Mouse (Mus musculus) MEL (cell line): ENCODE measurements around the gene Ccdc85c. TPM values are rescaled to one million over a fixed set of nuclear protein-coding genes. Genes with fewer than 3 reads are reported as not detected.

Experiments
- DNase-seq: peaks from one replicate; pipeline ENCODE4 v3.0.0; 2011; ENCODE audit warnings: low read depth, low spot score
- H3K27ac ChIP-seq: 2 replicates; pipeline ENCODE4 v1.5.1; 2012; ENCODE audit warnings: low read depth, mild to moderate bottlenecking, control low read depth, low read length, moderate library complexity; ENCODE audit not compliant: control insufficient read depth
- H3K27me3 ChIP-seq, 2 experiments: fragments of 150-350 bp in 1 of 2; sonication (generic) in 1 of 2; 2 replicates each; pipeline ENCODE4 v1.6.1; 2012; ENCODE audit warnings: low read length in 2 of 2, mild to moderate bottlenecking in 2 of 2, improper control_type of control experiment in 1 of 2, moderate library complexity in 1 of 2; ENCODE audit not compliant: insufficient read depth in 2 of 2, control insufficient read depth in 1 of 2
- H3K36me3 ChIP-seq, 2 experiments: 2 replicates each; pipeline ENCODE4 v1.6.1; 2012 to 2014; ENCODE audit warnings: low read length in 2 of 2, improper control_type of control experiment in 1 of 2, inconsistent platforms in 1 of 2, mild to moderate bottlenecking in 1 of 2; ENCODE audit not compliant: insufficient read depth in 2 of 2, control insufficient read depth in 1 of 2
- H3K4me1 ChIP-seq, 2 experiments: fragments of 150-350 bp in 1 of 2; sonication (generic) in 1 of 2; 2 replicates each; pipeline ENCODE4 v1.6.1; 2012; ENCODE audit warnings: low read length in 2 of 2, improper control_type of control experiment in 1 of 2, mild to moderate bottlenecking in 1 of 2; ENCODE audit not compliant: insufficient read depth in 2 of 2, control insufficient read depth in 1 of 2
- H3K4me3 ChIP-seq, 2 experiments: fragments of 150-350 bp in 1 of 2; sonication (generic) in 1 of 2; 2 replicates each; pipeline ENCODE4 v1.5.1; 2012; ENCODE audit warnings: low read depth in 2 of 2, low read length in 2 of 2, mild to moderate bottlenecking in 2 of 2, moderate library complexity in 2 of 2, control low read depth in 1 of 2, improper control_type of control experiment in 1 of 2; ENCODE audit not compliant: control insufficient read depth in 1 of 2, insufficient read depth in 1 of 2
- H3K79me2 ChIP-seq: 2 replicates; pipeline ENCODE4 v1.6.1; 2012; ENCODE audit warnings: mild to moderate bottlenecking, low read length, moderate library complexity; ENCODE audit not compliant: control insufficient read depth, poor library complexity, insufficient read depth
- H3K9ac ChIP-seq: 2 replicates; pipeline ENCODE4 v1.6.1; 2012; ENCODE audit warnings: low read depth, mild to moderate bottlenecking, control low read depth, low read length, moderate library complexity; ENCODE audit not compliant: control insufficient read depth, poor library complexity, severe bottlenecking
- H3K9me3 ChIP-seq: fragments of 150-350 bp; sonication (generic); replicated peaks from 2 replicates; pipeline ENCODE4 v1.6.1; 2012; ENCODE audit warnings: mild to moderate bottlenecking, low read length, improper control_type of control experiment, moderate library complexity; ENCODE audit not compliant: insufficient read depth
- CHD2 ChIP-seq: IDR thresholded peaks from 2 replicates; pipeline ENCODE4 v1.6.1; 2011; ENCODE audit warnings: low read length, improper control_type of control experiment
- CTCF ChIP-seq, 3 experiments: IDR thresholded peaks in 2 of 3; conservative IDR thresholded peaks in 1 of 3; 2 replicates each; pipeline ENCODE4 v1.5.1; 2011 to 2012; ENCODE audit warnings: low read length in 3 of 3, low read depth in 2 of 3, mild to moderate bottlenecking in 2 of 3, improper control_type of control experiment in 1 of 3, inconsistent platforms in 1 of 3, mixed read lengths in 1 of 3, moderate library complexity in 1 of 3; ENCODE audit not compliant: control insufficient read depth in 1 of 3, insufficient read depth in 1 of 3, poor library complexity in 1 of 3, severe bottlenecking in 1 of 3
- E2F4 ChIP-seq: IDR thresholded peaks from 2 replicates; pipeline ENCODE4 v1.6.1; 2011; ENCODE audit warnings: low read depth, low read length, improper control_type of control experiment, borderline replicate concordance
- EP300 ChIP-seq, 2 experiments: IDR thresholded peaks; 2 replicates each; pipeline ENCODE4 v1.6.1; 2011; ENCODE audit warnings: improper control_type of control experiment in 2 of 2, low read length in 2 of 2, low read depth in 1 of 2, mild to moderate bottlenecking in 1 of 2
- GATA1 ChIP-seq: IDR thresholded peaks from 2 replicates; pipeline ENCODE4 v1.6.1; 2011; ENCODE audit warnings: low read depth, low read length, improper control_type of control experiment
- JUND ChIP-seq: IDR thresholded peaks from 2 replicates; pipeline ENCODE4 v1.6.1; 2011; ENCODE audit warnings: low read depth, mild to moderate bottlenecking, improper control_type of control experiment, low read length
- MAZ ChIP-seq: IDR thresholded peaks from 2 replicates; pipeline ENCODE4 v1.6.1; 2012; ENCODE audit warnings: low read depth, mild to moderate bottlenecking, inconsistent platforms, low read length, improper control_type of control experiment
- MEF2A ChIP-seq: IDR thresholded peaks from 2 replicates; pipeline ENCODE4 v1.6.1; 2014; ENCODE audit warnings: low read depth, mild to moderate bottlenecking, inconsistent platforms, low read length, improper control_type of control experiment; ENCODE audit not compliant: poor library complexity, insufficient replicate concordance, severe bottlenecking; ENCODE audit errors: extremely low read depth
- MYB ChIP-seq: IDR thresholded peaks from 2 replicates; pipeline ENCODE4 v1.6.1; 2011; ENCODE audit warnings: mild to moderate bottlenecking, low read depth, low read length, improper control_type of control experiment
- POLR2A ChIP-seq, 2 experiments: IDR thresholded peaks; 2 replicates each; pipeline ENCODE4 v1.6.1; 2011 to 2012; ENCODE audit warnings: low read length in 2 of 2, mild to moderate bottlenecking in 2 of 2, control low read depth in 1 of 2, improper control_type of control experiment in 1 of 2, low read depth in 1 of 2, moderate library complexity in 1 of 2; ENCODE audit not compliant: control insufficient read depth in 1 of 2, insufficient read depth in 1 of 2, poor library complexity in 1 of 2
- POLR2AphosphoS2 ChIP-seq: IDR thresholded peaks from 2 replicates; pipeline ENCODE4 v1.6.1; 2011; ENCODE audit warnings: low read length, improper control_type of control experiment
- RAD21 ChIP-seq: IDR thresholded peaks from 2 replicates; pipeline ENCODE4 v1.6.1; 2011; ENCODE audit warnings: mild to moderate bottlenecking, low read depth, low read length, improper control_type of control experiment
- SIN3A ChIP-seq: IDR thresholded peaks from 2 replicates; pipeline ENCODE4 v1.6.1; 2012; ENCODE audit warnings: low read length, improper control_type of control experiment, inconsistent platforms
- SMC3 ChIP-seq: IDR thresholded peaks from 2 replicates; pipeline ENCODE4 v1.6.1; 2011; ENCODE audit warnings: low read depth, low read length, improper control_type of control experiment
- TAL1 ChIP-seq: IDR thresholded peaks from 2 replicates; pipeline ENCODE4 v1.6.1; 2012; ENCODE audit warnings: mild to moderate bottlenecking, inconsistent platforms, low read length, moderate library complexity, mixed read lengths
- TBP ChIP-seq: IDR thresholded peaks from 2 replicates; pipeline ENCODE4 v1.8.0; 2011; ENCODE audit warnings: low read depth, low read length, improper control_type of control experiment
- TCF12 ChIP-seq: IDR thresholded peaks from 2 replicates; pipeline ENCODE4 v1.6.1; 2014; ENCODE audit warnings: low read depth, mild to moderate bottlenecking, inconsistent platforms, low read length, improper control_type of control experiment, moderate library complexity
- USF1 ChIP-seq: IDR thresholded peaks from 2 replicates; pipeline ENCODE4 v1.6.1; 2014; ENCODE audit warnings: low read depth, mild to moderate bottlenecking, inconsistent platforms, low read length, improper control_type of control experiment, moderate library complexity
- USF2 ChIP-seq, 2 experiments: IDR thresholded peaks; 2 replicates each; pipeline ENCODE4 v1.6.1; 2011 to 2012; ENCODE audit warnings: improper control_type of control experiment in 2 of 2, low read length in 2 of 2, borderline replicate concordance in 1 of 2, inconsistent platforms in 1 of 2, low read depth in 1 of 2, mild to moderate bottlenecking in 1 of 2; ENCODE audit not compliant: insufficient read depth in 1 of 2
- ZKSCAN1 ChIP-seq: IDR thresholded peaks from 2 replicates; pipeline ENCODE4 v1.6.1; 2012; ENCODE audit warnings: low read depth, mild to moderate bottlenecking, inconsistent platforms, low read length, improper control_type of control experiment, moderate library complexity
- ZMIZ1 ChIP-seq: IDR thresholded peaks from 2 replicates; pipeline ENCODE4 v1.6.1; 2012; ENCODE audit warnings: low read depth, mild to moderate bottlenecking, inconsistent platforms, low read length, improper control_type of control experiment, moderate library complexity
- polyA plus RNA-seq, 2 experiments: library from polyadenylated mRNA; stranded (reverse) in 1 of 2; unstranded in 1 of 2; fragments of >175 nt in 1 of 2; fragments of >200 nt in 1 of 2; gene quantifications; 2 replicates each; pipeline versions ENCODE4 v1.2.1 to v1.2.4; 2012; ENCODE audit warnings: low replicate concordance in 2 of 2, low read depth in 1 of 2; ENCODE audit not compliant: insufficient read length in 2 of 2, insufficient read depth in 1 of 2, missing spikeins in 1 of 2
- total RNA-seq: library from RNA; depleted of rRNA; stranded (reverse); fragments of 300-350 nt; gene quantifications from 2 replicates; pipeline ENCODE4 v1.2.3, GENCODE M21; 2012

Gene Ccdc85c
- total and polyA plus RNA-seq, 3 experiments, result 19.8 to 24.8 TPM; not detected in 1

DNA sequence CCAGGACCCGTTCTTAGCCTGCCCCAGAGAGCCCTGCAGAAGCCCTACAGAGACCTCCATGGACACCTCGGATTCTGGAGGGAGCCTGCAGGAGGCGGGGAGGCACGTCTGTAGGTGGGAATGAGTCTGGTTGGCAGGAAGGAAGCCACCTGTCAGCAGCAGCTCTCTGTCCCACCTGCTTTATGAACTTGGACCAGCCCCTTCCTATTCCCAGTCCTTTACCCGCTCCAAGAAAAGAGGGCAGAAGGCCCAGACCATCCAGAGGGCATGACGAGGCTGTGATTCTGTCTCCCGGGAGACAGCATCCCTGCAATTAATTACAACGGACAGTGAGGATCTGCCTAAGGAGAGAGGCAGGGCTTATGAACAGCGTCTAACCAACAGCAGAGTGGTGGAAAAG is 43.3 kb downstream of the Ccdc85c start:
- Histone ChIP-seq H3K27me3 (no peaks in the 10 kb centered on the region), H3K27ac (no peak overlapping the region), H3K4me1 (no peaks in the 10 kb centered on the region), H3K36me3 (no peaks in the 10 kb centered on the region), H3K79me2 (no peaks in the 10 kb centered on the region; the same call in 1 of the 2 replicates), H3K9ac (no peak overlapping the region), H3K9me3 (no peaks in the 10 kb centered on the region), H3K4me3 (no peak overlapping the region)
- TF ChIP-seq USF1 (no peak), SIN3A (no peak), TAL1 (no peak), MYB (no peak), GATA1 (no peak), MAZ (no peak), POLR2A (IDR thresholded peaks at IDR 0.05; ENCODE audit: control insufficient read depth in 1 of 2, insufficient read depth in 1 of 2, low read depth in 1 of 2, low read length in 2 of 2, poor library complexity in 1 of 2) (no peak), RAD21 (no peak), JUND (no peak), CHD2 (no peak), USF2 (IDR thresholded peaks at IDR 0.05; ENCODE audit: borderline replicate concordance in 1 of 2, insufficient read depth in 1 of 2, low read depth in 1 of 2, low read length in 2 of 2) (no peak), TBP (no peak), ZKSCAN1 (no peak), TCF12 (no peak), CTCF (IDR thresholded peaks at IDR 0.05 in 2 of 3, conservative IDR thresholded peaks at IDR 0.05 in 1 of 3; ENCODE audit: control insufficient read depth in 1 of 3, insufficient read depth in 1 of 3, low read depth in 2 of 3, low read length in 3 of 3, poor library complexity in 1 of 3, severe bottlenecking in 1 of 3) (no peak), ZMIZ1 (no peak), E2F4 (no peak), EP300 (IDR thresholded peaks at IDR 0.05; ENCODE audit: low read depth in 1 of 2, low read length in 2 of 2) (no peak), MEF2A (no peak)
- no peak for DNase-seq

DNA sequence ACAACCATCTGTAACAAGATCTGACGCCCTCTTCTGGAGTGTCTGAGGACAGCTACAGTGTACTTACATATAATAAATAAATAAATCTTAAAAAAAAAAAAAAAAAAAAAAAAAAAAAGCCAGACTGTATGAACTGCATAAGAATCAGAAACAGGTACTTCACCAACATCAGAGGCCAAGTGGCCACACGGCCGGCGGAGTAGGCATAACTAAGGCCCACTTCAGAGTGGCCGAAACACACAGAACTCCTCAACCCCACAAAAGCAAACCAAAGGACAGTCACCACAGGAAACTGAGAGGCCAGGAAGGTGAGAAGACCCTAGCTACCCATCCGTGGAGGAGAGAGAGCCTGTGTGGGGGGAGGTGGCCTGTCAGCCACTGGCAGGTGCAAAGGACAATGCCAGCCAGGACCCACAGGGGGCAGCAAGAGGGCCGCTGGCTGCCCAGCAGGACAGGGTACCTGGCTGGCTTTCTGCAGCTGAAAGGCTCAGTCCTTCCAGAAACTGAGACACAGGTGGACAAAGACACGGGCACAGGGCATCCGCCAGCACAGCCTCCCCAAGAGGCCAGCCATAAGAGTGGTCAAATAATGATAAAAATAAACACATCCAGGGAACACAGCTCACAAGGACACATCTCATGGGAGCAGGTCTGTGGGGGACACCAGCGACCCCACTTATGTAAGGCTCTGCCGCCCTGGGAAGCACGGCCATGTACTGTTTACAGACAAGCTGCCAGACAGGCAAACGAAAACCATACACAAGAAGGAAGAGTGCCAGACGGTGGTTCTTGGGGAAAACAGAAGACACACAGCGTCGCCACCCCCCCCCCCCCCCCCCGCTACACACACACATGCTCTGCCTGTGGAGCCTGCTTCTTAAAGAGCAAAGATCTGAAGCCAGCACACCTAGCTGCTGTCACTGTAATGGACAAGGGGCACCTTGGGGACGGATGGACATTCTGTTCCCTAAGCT is 44.1 kb downstream of the Ccdc85c start:
- Histone ChIP-seq H3K4me1 (no peaks in the 10 kb centered on the region), H3K36me3 (no peaks in the 10 kb centered on the region), H3K4me3 (no peak overlapping the region)
- TF ChIP-seq JUND, result no peak
- peak; percentile 3; the same call in 1 of the 2 replicates for TF ChIP-seq RAD21
- TF ChIP-seq SMC3, result peak; percentile 32
- TF ChIP-seq CTCF (IDR thresholded peaks at IDR 0.05 in 2 of 3, conservative IDR thresholded peaks at IDR 0.05 in 1 of 3; ENCODE audit: control insufficient read depth in 1 of 3, insufficient read depth in 1 of 3, low read depth in 2 of 3, low read length in 3 of 3, poor library complexity in 1 of 3, severe bottlenecking in 1 of 3), result peak; percentile 31 to 57 (median 37)
- no peak for TF ChIP-seq POLR2AphosphoS2
- TF ChIP-seq, all 39 proteins: peak for 3
- Histone ChIP-seq H3K9me3 (no peaks in the 10 kb centered on the region), H3K79me2 (no peaks in the 10 kb centered on the region; the same call in 1 of the 2 replicates), H3K27ac (no peak overlapping the region), H3K27me3 (no peaks in the 10 kb centered on the region), H3K9ac (no peak overlapping the region)
- DNase-seq, result peak; percentile 14
